Mouse (Mus musculus): Measurements from ENCODE around the gene Serinc2. TPM values are rescaled to one million over a fixed set of nuclear protein-coding genes. Genes with fewer than 3 reads are reported as not detected.

The Serinc2 gene
- total RNA-seq, 4 experiments from 2014 or later = 5.0 to 7.8 (median 6.5) TPM

DNA sequence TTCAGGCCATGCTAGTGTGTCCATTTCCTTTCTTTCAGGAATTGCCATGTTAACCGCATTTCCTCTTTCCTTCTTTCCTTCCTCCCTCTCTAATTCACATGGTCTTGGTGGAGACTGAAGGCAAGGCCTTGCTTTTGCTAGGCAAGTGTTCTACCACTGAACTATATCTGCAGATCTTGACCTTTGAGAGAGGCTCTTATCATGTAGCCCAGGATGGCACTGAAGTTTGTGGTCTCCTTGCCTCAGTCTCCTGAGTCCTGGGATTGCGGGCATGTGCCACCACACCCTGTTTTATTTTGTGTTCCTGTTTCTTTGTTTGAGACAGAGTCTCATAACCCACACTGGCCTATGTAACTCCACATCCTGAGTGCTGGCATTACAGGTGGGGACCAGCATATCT, 67.1 kb downstream of the Serinc2 start:
- no peak for DNase-seq (ENCODE audit: low spot score in 2 of 2)

Other genes starting within 250 kb of the Serinc2 start
- gene Col16a1, start 231.4 kb downstream of the Serinc2 start, total RNA-seq (2022) = 10 to 100 TPM; 14.6 to 26.0 (median 18.3) TPM
- gene Pef1, start 176.6 kb downstream of the Serinc2 start, total RNA-seq (2022) = 10 to 100 TPM; 72.9 to 80.6 (median 76.1) TPM
- 1 to 10 TPM; 1.4 to 2.0 (median 1.9) TPM for gene Hcrtr1, start 139.8 kb downstream of the Serinc2 start, total RNA-seq (2022)
- gene Tinagl1, start 104.1 kb downstream of the Serinc2 start, total RNA-seq (2022) = 10 to 100 TPM in 1 of 4 experiments, 1 to 10 TPM in 3; 7.7 to 10.5 (median 9.0) TPM
- not detected for gene Gm853, start 56.8 kb downstream of the Serinc2 start, total RNA-seq (2022)
- 100 to 1,000 TPM; 131 to 144 (median 138) TPM for gene Fabp3, start 29.4 kb upstream of the Serinc2 start, total RNA-seq (2022)
- gene Gm10570, start 29.5 kb upstream of the Serinc2 start, total RNA-seq (2022) = 1 to 10 TPM in 3 of 4 experiments, not detected in 1; 1.7 to 2.5 (median 2.2) TPM
- gene Zcchc17, start 80.7 kb upstream of the Serinc2 start, total RNA-seq (2022) = 10 to 100 TPM; 57.2 to 61.5 (median 60.9) TPM
- gene Snrnp40, start 80.9 kb upstream of the Serinc2 start, total RNA-seq (2022) = 10 to 100 TPM; 23.6 to 28.2 (median 27.6) TPM